Mouse (Mus musculus) lung, adult 2 months (tissue): Measurements from ENCODE around the gene Slc38a8. TPM values are rescaled to one million over a fixed set of nuclear protein-coding genes. Genes with fewer than 3 reads are reported as not detected.

Experiments
- DNase-seq: peaks from one replicate; pipeline ENCODE4 v3.0.0; 2022
- H3K4me1 ChIP-seq: fragments of 200-500 bp; 2 replicates; pipeline ENCODE4 v1.6.1; 2011; ENCODE audit warnings: low read length; ENCODE audit not compliant: control insufficient read depth, insufficient read depth
- H3K4me3 ChIP-seq: fragments of 200-500 bp; replicated peaks from 2 replicates; pipeline ENCODE3; 2011; ENCODE audit warnings: low read depth, mild to moderate bottlenecking, control low read depth, low read length; ENCODE audit errors: extremely low read depth
- CTCF ChIP-seq: fragments of 200-500 bp; IDR thresholded peaks from 2 replicates; pipeline ENCODE4 v1.5.1; 2011; ENCODE audit warnings: mild to moderate bottlenecking, low read length, control low read depth; ENCODE audit not compliant: insufficient read depth
- POLR2A ChIP-seq: fragments of 200-500 bp; IDR thresholded peaks from 2 replicates; pipeline ENCODE4 v1.6.1; 2011; ENCODE audit warnings: low read depth, mild to moderate bottlenecking, control low read depth, low read length, borderline replicate concordance; ENCODE audit errors: extremely low read depth
- WGBS: fragments of 180-500 bp; shearing (Covaris S2); methylation state at CpG from one replicate; pipeline ENCODE4 v1.1.7; 2018; 5-methylcytosine and 5-hydroxymethylcytosine counted together
- polyA plus RNA-seq: library from polyadenylated mRNA; depleted of rRNA; stranded (reverse); fragments of >200 nt; gene quantifications from 2 replicates; pipeline ENCODE4 v1.2.3, GENCODE M21; 2012

Slc38a8 gene
- polyA plus RNA-seq, 1 experiment, result 0.14 TPM

- DNase-seq, result no peak
- WGBS, result 59% methylated on average over 9 of the region's 9 CpGs
- TF ChIP-seq POLR2A (no peak), CTCF (no peak)
- Histone ChIP-seq H3K4me3 (no peak overlapping the region), H3K4me1 (no peaks in the 10 kb centered on the region)
Observed at GRCm38 (mm10) chr8:119461356-119461755, 40.1 kb downstream of the Slc38a8 start.

- WGBS, result 33% methylated on average over 16 of the region's 16 CpGs
- TF ChIP-seq CTCF, result no peak
- no peak for TF ChIP-seq POLR2A
- no peak for DNase-seq
- Histone ChIP-seq H3K4me1 (no peaks in the 10 kb centered on the region), H3K4me3 (no peak overlapping the region)
Observed at GRCm38 (mm10) chr8:119459724-119460123, 41.8 kb downstream of the Slc38a8 start.

- no peaks in the 10 kb centered on the region for H3K4me1 ChIP-seq
- WGBS, result 85% methylated on average over 5 of the region's 5 CpGs
- DNase-seq, result no peak
- no peak overlapping the region for H3K4me3 ChIP-seq
- TF ChIP-seq POLR2A, result no peak
- TF ChIP-seq CTCF, result no peak
Observed at GRCm38 (mm10) chr8:119456045-119456444, 45.5 kb downstream of the Slc38a8 start.

- TF ChIP-seq CTCF (no peak), POLR2A (no peak)
- no peaks in the 10 kb centered on the region for H3K4me1 ChIP-seq
- 83% methylated on average over 5 of the region's 5 CpGs for WGBS
Observed at GRCm38 (mm10) chr8:119452919-119453318, 48.6 kb downstream of the Slc38a8 start.

GRCm38 (mm10) chr8:119451131-119451530 lies 50.4 kb downstream of the Slc38a8 start:
- Histone ChIP-seq H3K4me3 (no peak overlapping the region), H3K4me1 (peaks cover 4% of the 10 kb centered on the region; the same call in 1 of the 2 replicates)
- no peak for DNase-seq
- no peak for TF ChIP-seq POLR2A
- no peak for TF ChIP-seq CTCF
- WGBS, result 91% methylated on average over 4 of the region's 4 CpGs

More at GRCm38 (mm10) chr8:119452919-119453318, 48.6 kb downstream of the Slc38a8 start:
- DNase-seq, result no peak
- no peak overlapping the region for H3K4me3 ChIP-seq

- 78% methylated on average over 12 of the region's 12 CpGs for WGBS
- Histone ChIP-seq H3K4me3 (no peak overlapping the region), H3K4me1 (peaks cover 4% of the 10 kb centered on the region; the same call in 1 of the 2 replicates)
- no peak for DNase-seq
- no peak for TF ChIP-seq CTCF
- no peak for TF ChIP-seq POLR2A
Observed at GRCm38 (mm10) chr8:119449627-119450026, 51.9 kb downstream of the Slc38a8 start.

GRCm38 (mm10) chr8:119447781-119448170 lies 53.7 kb downstream of the Slc38a8 start:
- H3K4me3 ChIP-seq, result no peak overlapping the region
- WGBS, result 5% methylated on average over 17 of the region's 17 CpGs
- H3K4me1 ChIP-seq, result peaks cover 4% of the 10 kb centered on the region; the same call in 1 of the 2 replicates
- no peak for DNase-seq
- no peak for TF ChIP-seq POLR2A

GRCm38 (mm10) chr8:119446990-119447780 lies 54.3 kb downstream of the Slc38a8 start:
- TF ChIP-seq POLR2A (no peak), CTCF (no peak)
- 8% methylated on average over 77 of the region's 80 CpGs for WGBS
- no peak for DNase-seq
- no peak overlapping the region for H3K4me3 ChIP-seq
- peaks cover 4% of the 10 kb centered on the region; the same call in 1 of the 2 replicates for H3K4me1 ChIP-seq

GRCm38 (mm10) chr8:119446211-119446989 lies 55.1 kb downstream of the Slc38a8 start, which contains the start of gene Necab2:
TSS of gene Necab2 (plus strand) at chr8:119446719.
- DNase-seq, result peak; percentile 75
- WGBS, result 5% methylated on average over 48 of the region's 52 CpGs
- Histone ChIP-seq H3K4me1 (peaks cover 4% of the 10 kb centered on the region; the same call in 1 of the 2 replicates), H3K4me3 (no peak within 1 kb of the TSS)
- TF ChIP-seq POLR2A (no peak), CTCF (peak; percentile 39)

- Histone ChIP-seq H3K4me3 (no peak overlapping the region), H3K4me1 (peaks cover 12% of the 10 kb centered on the region)
- no peak for TF ChIP-seq POLR2A
- WGBS, result 99% methylated on average over 8 of the region's 8 CpGs
- no peak for DNase-seq
Observed at GRCm38 (mm10) chr8:119442970-119443369, 58.5 kb downstream of the Slc38a8 start.
